8 mouse cellular contexts compared by ENCODE assay signal in genomic region chr7:3643843-3644242, GRCm38 (mm10). TPM values are rescaled to one million over a fixed set of nuclear protein-coding genes. Genes with fewer than 3 reads are reported as not detected.
DNase-seq lines count a peak whose midpoint lies in the region; ATAC-seq and TF ChIP-seq lines count a peak whose summit lies in the region.

No protein-coding gene starts in this region.

- ATAC-seq in embryonic facial prominence, embryonic 15.5 days (ENCODE audit: insufficient number of reproducible peaks, low FRiP score, low TSS enrichment, low read depth) = no peak
- ATAC-seq in neural tube, embryonic 14.5 days (ENCODE audit: low read depth) = no peak
- ATAC-seq in monocyte, adult 5-6 weeks (replicated peaks; ENCODE audit: insufficient number of reproducible peaks, low FRiP score, low TSS enrichment, poor library complexity, severe bottlenecking) = no peak

- peaks cover 37% of the 10 kb centered on the region for H3K36me3 ChIP-seq in embryonic facial prominence, embryonic 15.5 days
- peaks cover 57% of the 10 kb centered on the region for H3K36me3 ChIP-seq in limb, embryonic 10.5 days
- H3K36me3 ChIP-seq in neural tube, embryonic 14.5 days (ENCODE audit: control insufficient read depth, insufficient read depth, low read length) = peaks cover 10% of the 10 kb centered on the region

- no peak for TF ChIP-seq CTCF in layer of hippocampus, adult 2 months (conservative IDR thresholded peaks at IDR 0.05)

- no peak for DNase-seq in layer of hippocampus, adult 2 months (ENCODE audit: low spot score in 2 of 2)
- DNase-seq in layer of hippocampus, postnatal 36 days = no peak
- DNase-seq in limb, embryonic 10.5 days (ENCODE audit: low spot score) = no peak
- DNase-seq in thymus, postnatal 0 days (ENCODE audit: low spot score) = no peak
- no peak for DNase-seq in urinary bladder, adult 2 months (ENCODE audit: low spot score)

- no peaks in the 10 kb centered on the region for H3K27me3 ChIP-seq in embryonic facial prominence, embryonic 15.5 days
- H3K27me3 ChIP-seq in limb, embryonic 10.5 days (ENCODE audit: low read depth, poor library complexity, severe bottlenecking) = no peaks in the 10 kb centered on the region
- H3K27me3 ChIP-seq in neural tube, embryonic 14.5 days (ENCODE audit: control insufficient read depth, insufficient read depth, low read length) = no peaks in the 10 kb centered on the region

- peak overlapping the region; percentile 60 for H3K4me3 ChIP-seq in layer of hippocampus, adult 2 months
- peak overlapping the region; percentile 98 for H3K4me3 ChIP-seq in embryonic facial prominence, embryonic 15.5 days (replicated peaks)
- H3K4me3 ChIP-seq in limb, embryonic 10.5 days = peak overlapping the region; percentile 99
- H3K4me3 ChIP-seq in neural tube, embryonic 14.5 days (ENCODE audit: low read depth, low read length) = peak overlapping the region; percentile 85

- H3K9ac ChIP-seq in embryonic facial prominence, embryonic 15.5 days = no peak overlapping the region
- no peak overlapping the region for H3K9ac ChIP-seq in neural tube, embryonic 14.5 days (replicated peaks; ENCODE audit: low read depth, low read length)

- WGBS in embryonic facial prominence, embryonic 15.5 days = 21% methylated on average over 9 of the region's 9 CpGs
- 29% methylated on average over 9 of the region's 9 CpGs for WGBS in limb, embryonic 10.5 days
- WGBS in neural tube, embryonic 14.5 days = 22% methylated on average over 9 of the region's 9 CpGs

- H3K4me2 ChIP-seq in embryonic facial prominence, embryonic 15.5 days (replicated peaks) = peak overlapping the region; percentile 64
- H3K4me2 ChIP-seq in neural tube, embryonic 14.5 days (ENCODE audit: low read depth, low read length) = peak overlapping the region; percentile 45

- peaks cover 33% of the 10 kb centered on the region for H3K4me1 ChIP-seq in embryonic facial prominence, embryonic 15.5 days
- peaks cover 32% of the 10 kb centered on the region for H3K4me1 ChIP-seq in limb, embryonic 10.5 days
- peaks cover 27% of the 10 kb centered on the region for H3K4me1 ChIP-seq in neural tube, embryonic 14.5 days (ENCODE audit: control insufficient read depth, insufficient read depth, low read length)

- H3K9me3 ChIP-seq in embryonic facial prominence, embryonic 15.5 days (replicated peaks) = no peaks in the 10 kb centered on the region
- no peaks in the 10 kb centered on the region for H3K9me3 ChIP-seq in limb, embryonic 10.5 days (replicated peaks)
- H3K9me3 ChIP-seq in neural tube, embryonic 14.5 days (ENCODE audit: control insufficient read depth, low read length) = no peaks in the 10 kb centered on the region

- peak overlapping the region; percentile 68 for H3K27ac ChIP-seq in layer of hippocampus, adult 2 months
- H3K27ac ChIP-seq in embryonic facial prominence, embryonic 15.5 days (replicated peaks) = no peak overlapping the region
- H3K27ac ChIP-seq in limb, embryonic 10.5 days = no peak overlapping the region
- H3K27ac ChIP-seq in neural tube, embryonic 14.5 days (ENCODE audit: low read depth, low read length) = no peak overlapping the region

RNA-seq across cellular contexts. Expression of gene Cnot3, which starts 1.2 kb away (rescaled TPM):
- total RNA-seq in layer of hippocampus, adult 2 months (2021) = 10 to 100 TPM; 67.9 to 71.5 TPM
- total RNA-seq in layer of hippocampus, postnatal 36 days (2021) = 10 to 100 TPM; 62.1 to 74.5 TPM
- 59.0 and 65.3 TPM in 2 replicates for polyA plus RNA-seq in embryonic facial prominence, embryonic 15.5 days (2015; fragmentation: Nextera tagmentation; extraction: Ambion mirVana)
- 80.3 and 94.7 TPM in 2 replicates for polyA plus RNA-seq in limb, embryonic 10.5 days (2016; fragmentation: Nextera tagmentation; extraction: Ambion mirVana)
- polyA plus RNA-seq in neural tube, embryonic 14.5 days (2014; fragmentation: Nextera tagmentation; extraction: Ambion mirVana) = 40.5 and 47.7 TPM in 2 replicates
- polyA plus RNA-seq in thymus, postnatal 0 days (2015; fragmentation: Nextera tagmentation; extraction: Ambion mirVana) = 42.6 and 44.5 TPM in 2 replicates
- polyA plus RNA-seq in urinary bladder, adult 2 months (2012; rRNA removed) = 23.5 and 42.6 TPM in 2 replicates
- total RNA-seq in monocyte, adult 5-6 weeks (2017) = 19.8 to 52.4 TPM (median 24.8 TPM) in 3 replicates

RNA-seq across cellular contexts. Expression of gene Prpf31, which starts 14.1 kb away (rescaled TPM):
- total RNA-seq in layer of hippocampus, adult 2 months (2021) = 10 to 100 TPM; 55.5 to 59.2 TPM
- 10 to 100 TPM; 52.9 to 56.3 TPM for total RNA-seq in layer of hippocampus, postnatal 36 days (2021)
- 87.1 and 94.3 TPM in 2 replicates for polyA plus RNA-seq in embryonic facial prominence, embryonic 15.5 days (2015; fragmentation: Nextera tagmentation; extraction: Ambion mirVana)
- polyA plus RNA-seq in limb, embryonic 10.5 days (2016; fragmentation: Nextera tagmentation; extraction: Ambion mirVana) = 181 and 186 TPM in 2 replicates
- 76.8 and 86.8 TPM in 2 replicates for polyA plus RNA-seq in neural tube, embryonic 14.5 days (2014; fragmentation: Nextera tagmentation; extraction: Ambion mirVana)
- 88.2 and 93.1 TPM in 2 replicates for polyA plus RNA-seq in thymus, postnatal 0 days (2015; fragmentation: Nextera tagmentation; extraction: Ambion mirVana)
- polyA plus RNA-seq in urinary bladder, adult 2 months (2012; rRNA removed) = 43.2 and 43.7 TPM in 2 replicates
- total RNA-seq in monocyte, adult 5-6 weeks (2017) = 50.9 to 63.8 TPM (median 57.8 TPM) in 3 replicates

RNA-seq across cellular contexts. Expression of gene Tfpt, which starts 14.1 kb away (rescaled TPM):
- 10 to 100 TPM; 43.7 to 51.9 TPM for total RNA-seq in layer of hippocampus, adult 2 months (2021)
- total RNA-seq in layer of hippocampus, postnatal 36 days (2021) = 10 to 100 TPM; 32.0 to 49.6 TPM
- polyA plus RNA-seq in embryonic facial prominence, embryonic 15.5 days (2015; fragmentation: Nextera tagmentation; extraction: Ambion mirVana) = 27.1 and 28.3 TPM in 2 replicates
- polyA plus RNA-seq in limb, embryonic 10.5 days (2016; fragmentation: Nextera tagmentation; extraction: Ambion mirVana) = 33.3 and 36.0 TPM in 2 replicates
- polyA plus RNA-seq in neural tube, embryonic 14.5 days (2014; fragmentation: Nextera tagmentation; extraction: Ambion mirVana) = 31.7 and 37.7 TPM in 2 replicates
- 20.8 and 28.9 TPM in 2 replicates for polyA plus RNA-seq in thymus, postnatal 0 days (2015; fragmentation: Nextera tagmentation; extraction: Ambion mirVana)
- polyA plus RNA-seq in urinary bladder, adult 2 months (2012; rRNA removed) = 23.2 and 25.4 TPM in 2 replicates
- 20.6 to 34.9 TPM (median 28.7 TPM) in 3 replicates for total RNA-seq in monocyte, adult 5-6 weeks (2017)

RNA-seq across cellular contexts. Expression of gene Leng1, which starts 21.8 kb away (rescaled TPM):
- 1 to 10 TPM; 5.3 to 5.6 TPM for total RNA-seq in layer of hippocampus, adult 2 months (2021)
- total RNA-seq in layer of hippocampus, postnatal 36 days (2021) = 1 to 10 TPM; 5.2 to 6.2 TPM
- polyA plus RNA-seq in embryonic facial prominence, embryonic 15.5 days (2015; fragmentation: Nextera tagmentation; extraction: Ambion mirVana) = 20.1 and 22.3 TPM in 2 replicates
- polyA plus RNA-seq in limb, embryonic 10.5 days (2016; fragmentation: Nextera tagmentation; extraction: Ambion mirVana) = 13.2 and 15.2 TPM in 2 replicates
- 11.0 and 11.8 TPM in 2 replicates for polyA plus RNA-seq in neural tube, embryonic 14.5 days (2014; fragmentation: Nextera tagmentation; extraction: Ambion mirVana)
- polyA plus RNA-seq in thymus, postnatal 0 days (2015; fragmentation: Nextera tagmentation; extraction: Ambion mirVana) = 20.7 and 22.9 TPM in 2 replicates
- polyA plus RNA-seq in urinary bladder, adult 2 months (2012; rRNA removed) = 14.0 and 14.8 TPM in 2 replicates
- 6.4 to 10.3 TPM (median 6.6 TPM) in 3 replicates for total RNA-seq in monocyte, adult 5-6 weeks (2017)

RNA-seq across cellular contexts. Expression of gene Ndufa3, which starts 26.7 kb away (rescaled TPM):
- total RNA-seq in layer of hippocampus, adult 2 months (2021) = 100 to 1,000 TPM; 537 to 571 TPM
- total RNA-seq in layer of hippocampus, postnatal 36 days (2021) = 100 to 1,000 TPM; 577 to 589 TPM
- 483 and 493 TPM in 2 replicates for polyA plus RNA-seq in embryonic facial prominence, embryonic 15.5 days (2015; fragmentation: Nextera tagmentation; extraction: Ambion mirVana)
- polyA plus RNA-seq in limb, embryonic 10.5 days (2016; fragmentation: Nextera tagmentation; extraction: Ambion mirVana) = 360 and 392 TPM in 2 replicates
- 447 and 581 TPM in 2 replicates for polyA plus RNA-seq in neural tube, embryonic 14.5 days (2014; fragmentation: Nextera tagmentation; extraction: Ambion mirVana)
- polyA plus RNA-seq in thymus, postnatal 0 days (2015; fragmentation: Nextera tagmentation; extraction: Ambion mirVana) = 523 and 568 TPM in 2 replicates
- polyA plus RNA-seq in urinary bladder, adult 2 months (2012; rRNA removed) = 262 and 303 TPM in 2 replicates
- 163 to 226 TPM (median 220 TPM) in 3 replicates for total RNA-seq in monocyte, adult 5-6 weeks (2017)
